Mouse (Mus musculus) hindbrain, embryonic 12.5 days (tissue): ENCODE measurements around the gene Lenep. TPM values are rescaled to one million over a fixed set of nuclear protein-coding genes. Genes with fewer than 3 reads are reported as not detected.

Experiments
- ATAC-seq: fragments of 200-750 bp; cut with Nextera tagmentation; 2 replicates; pipeline ENCODE4 v1.8.0; 2017; ENCODE audit warnings: moderate TSS enrichment; ENCODE audit not compliant: low FRiP score
- H3K27ac ChIP-seq: fragments of 300-500 bp; sonication (generic); 2 replicates; pipeline ENCODE4 v1.5.1; 2016; ENCODE audit warnings: mild to moderate bottlenecking
- H3K27me3 ChIP-seq: fragments of 300-500 bp; sonication (generic); 2 replicates; pipeline ENCODE4 v1.6.1; 2016; ENCODE audit warnings: mild to moderate bottlenecking
- H3K36me3 ChIP-seq: fragments of 300-500 bp; sonication (generic); 2 replicates; pipeline ENCODE4 v1.6.1; 2016; ENCODE audit warnings: mild to moderate bottlenecking
- H3K4me1 ChIP-seq: fragments of 300-500 bp; sonication (generic); 2 replicates; pipeline ENCODE4 v1.6.1; 2016
- H3K4me2 ChIP-seq: fragments of 300-500 bp; sonication (generic); replicated peaks from 2 replicates; pipeline ENCODE4 v1.6.1; 2016; ENCODE audit warnings: mild to moderate bottlenecking
- H3K4me3 ChIP-seq: fragments of 300-500 bp; sonication (generic); 2 replicates; pipeline ENCODE4 v1.5.1; 2016; ENCODE audit warnings: mild to moderate bottlenecking
- H3K9ac ChIP-seq: fragments of 300-500 bp; sonication (generic); 2 replicates; pipeline ENCODE4 v1.6.1; 2016; ENCODE audit warnings: mild to moderate bottlenecking, moderate library complexity
- H3K9me3 ChIP-seq: fragments of 300-500 bp; sonication (generic); replicated peaks from 2 replicates; pipeline ENCODE4 v1.6.1; 2016; ENCODE audit warnings: mild to moderate bottlenecking
- WGBS: fragments of 180-500 bp; shearing (Covaris S2); methylation state at CpG from one replicate; pipeline ENCODE4 v1.1.7; 2016; 5-methylcytosine and 5-hydroxymethylcytosine counted together
- polyA plus RNA-seq: library from polyadenylated mRNA; unstranded; fragments of >200 nt; fragmentation: Nextera tagmentation; extraction: Ambion mirVana; gene quantifications from 2 replicates; pipeline ENCODE4 v1.2.1, GENCODE M21; 2016

Lenep gene
- polyA plus RNA-seq, 1 experiment from 2014 or later: 1.5 TPM

GRCm38 (mm10) chr3:89388134-89388881 is 14.3 kb downstream of the Lenep start:
- no peak overlapping the region for H3K27ac ChIP-seq
- no peaks in the 10 kb centered on the region for H3K9me3 ChIP-seq
- H3K27me3 ChIP-seq: peaks cover 32% of the 10 kb centered on the region
- no peak for ATAC-seq
- no peaks in the 10 kb centered on the region for H3K36me3 ChIP-seq
- 73% methylated on average over 11 of the region's 11 CpGs for WGBS
- no peak overlapping the region for H3K9ac ChIP-seq
- H3K4me2 ChIP-seq: 0 out of 2 replicates have a peak overlapping the region, but pooled peaks have one; percentile 11
- H3K4me1 ChIP-seq: peaks cover 36% of the 10 kb centered on the region
- H3K4me3 ChIP-seq: no peak overlapping the region

- WGBS: 71% methylated on average over 11 of the region's 11 CpGs
- H3K9ac ChIP-seq: no peak overlapping the region
- peaks cover 28% of the 10 kb centered on the region for H3K27me3 ChIP-seq
- H3K36me3 ChIP-seq: no peaks in the 10 kb centered on the region
- H3K9me3 ChIP-seq: no peaks in the 10 kb centered on the region
- H3K4me2 ChIP-seq: no peak overlapping the region
- H3K4me1 ChIP-seq: peaks cover 29% of the 10 kb centered on the region
- H3K4me3 ChIP-seq: no peak overlapping the region
- no peak overlapping the region for H3K27ac ChIP-seq
- ATAC-seq: no peak
Measured at GRCm38 (mm10) chr3:89387632-89388031, 15.0 kb downstream of the Lenep start.

GRCm38 (mm10) chr3:89386438-89387420 is 15.9 kb downstream of the Lenep start:
- H3K4me3 ChIP-seq: no peak overlapping the region
- H3K4me1 ChIP-seq: peaks cover 20% of the 10 kb centered on the region
- no peak overlapping the region for H3K4me2 ChIP-seq
- no peak overlapping the region for H3K9ac ChIP-seq
- no peaks in the 10 kb centered on the region for H3K36me3 ChIP-seq
- 50% methylated on average over 17 of the region's 17 CpGs for WGBS
- H3K27ac ChIP-seq: no peak overlapping the region
- peaks cover 19% of the 10 kb centered on the region for H3K27me3 ChIP-seq
- no peaks in the 10 kb centered on the region for H3K9me3 ChIP-seq
- no peak for ATAC-seq

- no peak for ATAC-seq
- whole genome bisulfite sequencing: 42% methylated on average over 10 of the region's 11 CpGs
Measured at GRCm38 (mm10) chr3:89385451-89385850, 17.1 kb downstream of the Lenep start.

GRCm38 (mm10) chr3:89384331-89385076 is 18.1 kb downstream of the Lenep start:
- 74% methylated on average over 12 of the region's 12 CpGs for WGBS
- Histone ChIP-seq H3K36me3 (no peaks in the 10 kb centered on the region), H3K9me3 (no peaks in the 10 kb centered on the region), H3K9ac (peak overlapping the region; percentile 35; the same call in 1 of the 2 replicates), H3K4me3 (no peak overlapping the region), H3K4me1 (0 out of 2 replicates have a peak, but pooled peaks cover 4% of the 10 kb centered on the region), H3K4me2 (no peak overlapping the region), H3K27me3 (no peaks in the 10 kb centered on the region), H3K27ac (no peak overlapping the region)
- no peak for ATAC-seq

More at GRCm38 (mm10) chr3:89385451-89385850, 17.1 kb downstream of the Lenep start:
- no peak overlapping the region for H3K4me3 ChIP-seq
- H3K9me3 ChIP-seq: no peaks in the 10 kb centered on the region
- H3K9ac ChIP-seq: no peak overlapping the region
- no peak overlapping the region for H3K27ac ChIP-seq
- H3K27me3 ChIP-seq: peaks cover 8% of the 10 kb centered on the region
- H3K36me3 ChIP-seq: no peaks in the 10 kb centered on the region
- peaks cover 7% of the 10 kb centered on the region for H3K4me1 ChIP-seq
- H3K4me2 ChIP-seq: no peak overlapping the region

- H3K4me1 ChIP-seq: peaks cover 7% of the 10 kb centered on the region; the same call in 1 of the 2 replicates
Measured at GRCm38 (mm10) chr3:89383651-89384255, 18.8 kb downstream of the Lenep start.

GRCm38 (mm10) chr3:89382950-89383349 is 19.6 kb downstream of the Lenep start:
- Histone ChIP-seq H3K9ac (no peak overlapping the region), H3K9me3 (no peaks in the 10 kb centered on the region), H3K4me1 (peaks cover 15% of the 10 kb centered on the region), H3K27ac (no peak overlapping the region), H3K27me3 (no peaks in the 10 kb centered on the region), H3K36me3 (no peaks in the 10 kb centered on the region), H3K4me2 (no peak overlapping the region), H3K4me3 (no peak overlapping the region)
- no peak for ATAC-seq
- WGBS: 86% methylated on average over 5 of the region's 5 CpGs

More at GRCm38 (mm10) chr3:89383651-89384255, 18.8 kb downstream of the Lenep start:
- no peak overlapping the region for H3K4me3 ChIP-seq
- no peaks in the 10 kb centered on the region for H3K36me3 ChIP-seq
- H3K27me3 ChIP-seq: no peaks in the 10 kb centered on the region
- no peak for ATAC-seq
- WGBS: 84% methylated on average over 5 of the region's 5 CpGs
- H3K9me3 ChIP-seq: no peaks in the 10 kb centered on the region
- no peak overlapping the region for H3K9ac ChIP-seq
- no peak overlapping the region for H3K4me2 ChIP-seq
- no peak overlapping the region for H3K27ac ChIP-seq

- no peak overlapping the region for H3K9ac ChIP-seq
- H3K27me3 ChIP-seq: no peaks in the 10 kb centered on the region
- no peak overlapping the region for H3K4me3 ChIP-seq
- H3K4me2 ChIP-seq: no peak overlapping the region
- WGBS: 88% methylated on average over 9 of the region's 9 CpGs
- no peaks in the 10 kb centered on the region for H3K9me3 ChIP-seq
- ATAC-seq: no peak
- H3K36me3 ChIP-seq: no peaks in the 10 kb centered on the region
- peaks cover 16% of the 10 kb centered on the region for H3K4me1 ChIP-seq
- no peak overlapping the region for H3K27ac ChIP-seq
Measured at GRCm38 (mm10) chr3:89382033-89382882, 20.3 kb downstream of the Lenep start.

GRCm38 (mm10) chr3:89381233-89381632 is 21.4 kb downstream of the Lenep start:
- Histone ChIP-seq H3K4me1 (peaks cover 13% of the 10 kb centered on the region), H3K36me3 (no peaks in the 10 kb centered on the region), H3K9ac (no peak overlapping the region), H3K4me2 (no peak overlapping the region), H3K4me3 (no peak overlapping the region), H3K27me3 (peaks cover 3% of the 10 kb centered on the region; the same call in 1 of the 2 replicates), H3K9me3 (no peaks in the 10 kb centered on the region), H3K27ac (no peak overlapping the region)
- WGBS: 85% methylated on average over 11 of the region's 11 CpGs
- no peak for ATAC-seq

GRCm38 (mm10) chr3:89380711-89381110 is 21.9 kb downstream of the Lenep start:
- 93% methylated on average over 18 of the region's 18 CpGs for WGBS
- Histone ChIP-seq H3K36me3 (no peaks in the 10 kb centered on the region), H3K27me3 (peaks cover 3% of the 10 kb centered on the region; the same call in 1 of the 2 replicates), H3K4me1 (peaks cover 13% of the 10 kb centered on the region), H3K4me3 (no peak overlapping the region), H3K9ac (no peak overlapping the region), H3K27ac (no peak overlapping the region), H3K9me3 (no peaks in the 10 kb centered on the region), H3K4me2 (no peak overlapping the region)
- ATAC-seq: no peak

- WGBS: 94% methylated on average over 14 of the region's 14 CpGs
- ATAC-seq: no peak
- peaks cover 3% of the 10 kb centered on the region for H3K27me3 ChIP-seq
- no peaks in the 10 kb centered on the region for H3K36me3 ChIP-seq
- H3K4me2 ChIP-seq: no peak overlapping the region
- peaks cover 13% of the 10 kb centered on the region for H3K4me1 ChIP-seq
- no peak overlapping the region for H3K4me3 ChIP-seq
- H3K9ac ChIP-seq: no peak overlapping the region
- H3K9me3 ChIP-seq: no peaks in the 10 kb centered on the region
- H3K27ac ChIP-seq: no peak overlapping the region
Measured at GRCm38 (mm10) chr3:89380291-89380690, 22.3 kb downstream of the Lenep start.
